Mouse (Mus musculus): ENCODE measurements around the gene Uggt1. TPM values are rescaled to one million over a fixed set of nuclear protein-coding genes. Genes with fewer than 3 reads are reported as not detected.

The Uggt1 gene
- polyA plus RNA-seq, 1 experiment from 2014 or later = 64.1 TPM

GRCm38 (mm10) chr1:36230919-36231705 is 13.4 kb downstream of the Uggt1 start:
- H3K9ac ChIP-seq (replicated peaks) = no peak overlapping the region
- WGBS = 86% methylated on average over 7 of the region's 7 CpGs
- H3K4me3 ChIP-seq = no peak overlapping the region
- ATAC-seq (ENCODE audit: low FRiP score, low read depth) = no peak
- H3K9me3 ChIP-seq = no peaks in the 10 kb centered on the region
- H3K27me3 ChIP-seq = no peaks in the 10 kb centered on the region
- H3K27ac ChIP-seq (replicated peaks) = no peak overlapping the region
- no peaks in the 10 kb centered on the region for H3K4me1 ChIP-seq
- no peak overlapping the region for H3K4me2 ChIP-seq (replicated peaks)
- H3K36me3 ChIP-seq = peaks cover 58% of the 10 kb centered on the region

GRCm38 (mm10) chr1:36228461-36228860 is 16.1 kb downstream of the Uggt1 start:
- Histone ChIP-seq H3K27me3 (no peaks in the 10 kb centered on the region), H3K4me2 (replicated peaks) (no peak overlapping the region), H3K9ac (replicated peaks) (no peak overlapping the region), H3K4me3 (no peak overlapping the region), H3K4me1 (no peaks in the 10 kb centered on the region), H3K9me3 (no peaks in the 10 kb centered on the region), H3K36me3 (peaks cover 64% of the 10 kb centered on the region), H3K27ac (replicated peaks) (no peak overlapping the region)
- ATAC-seq (ENCODE audit: low FRiP score, low read depth) = no peak
- WGBS = 81% methylated on average over 9 of the region's 9 CpGs

GRCm38 (mm10) chr1:36224648-36225047 is 19.9 kb downstream of the Uggt1 start:
- H3K27ac ChIP-seq (replicated peaks) = no peak overlapping the region
- no peak overlapping the region for H3K4me3 ChIP-seq
- H3K36me3 ChIP-seq = peaks cover 62% of the 10 kb centered on the region
- H3K9ac ChIP-seq (replicated peaks) = no peak overlapping the region
- no peaks in the 10 kb centered on the region for H3K9me3 ChIP-seq
- no peaks in the 10 kb centered on the region for H3K27me3 ChIP-seq
- no peaks in the 10 kb centered on the region for H3K4me1 ChIP-seq
- H3K4me2 ChIP-seq (replicated peaks) = no peak overlapping the region
- 81% methylated on average over 3 of the region's 3 CpGs for WGBS
- ATAC-seq (ENCODE audit: low FRiP score, low read depth) = no peak

- ATAC-seq (ENCODE audit: low FRiP score, low read depth) = no peak
- Histone ChIP-seq H3K4me3 (no peak overlapping the region), H3K4me2 (replicated peaks) (no peak overlapping the region), H3K9ac (replicated peaks) (no peak overlapping the region), H3K27ac (replicated peaks) (no peak overlapping the region), H3K4me1 (no peaks in the 10 kb centered on the region), H3K27me3 (no peaks in the 10 kb centered on the region), H3K9me3 (no peaks in the 10 kb centered on the region), H3K36me3 (peaks cover 51% of the 10 kb centered on the region)
- WGBS = 82% methylated on average over 4 of the region's 4 CpGs
Observed at GRCm38 (mm10) chr1:36214324-36214723, 30.2 kb downstream of the Uggt1 start.

- Histone ChIP-seq H3K9ac (replicated peaks) (no peak overlapping the region), H3K4me2 (replicated peaks) (no peak overlapping the region), H3K27ac (replicated peaks) (no peak overlapping the region), H3K27me3 (no peaks in the 10 kb centered on the region), H3K4me3 (no peak overlapping the region), H3K4me1 (no peaks in the 10 kb centered on the region), H3K36me3 (peaks cover 45% of the 10 kb centered on the region), H3K9me3 (no peaks in the 10 kb centered on the region)
- ATAC-seq (ENCODE audit: low FRiP score, low read depth) = no peak
- WGBS = 94% methylated on average over 12 of the region's 12 CpGs
Observed at GRCm38 (mm10) chr1:36201739-36202138, 42.8 kb downstream of the Uggt1 start.

GRCm38 (mm10) chr1:36194482-36194881 is 50.0 kb downstream of the Uggt1 start:
- Histone ChIP-seq H3K4me2 (replicated peaks) (no peak overlapping the region), H3K36me3 (peaks cover 93% of the 10 kb centered on the region), H3K9ac (replicated peaks) (no peak overlapping the region)

GRCm38 (mm10) chr1:36191966-36192365 is 52.6 kb downstream of the Uggt1 start:
- no peak for ATAC-seq (ENCODE audit: low FRiP score, low read depth)
- no peaks in the 10 kb centered on the region for H3K4me1 ChIP-seq
- H3K4me2 ChIP-seq (replicated peaks) = no peak overlapping the region
- no peaks in the 10 kb centered on the region for H3K27me3 ChIP-seq
- WGBS = 91% methylated on average over 11 of the region's 11 CpGs
- peaks cover 97% of the 10 kb centered on the region for H3K36me3 ChIP-seq
- H3K9ac ChIP-seq (replicated peaks) = no peak overlapping the region
- no peak overlapping the region for H3K4me3 ChIP-seq
- H3K9me3 ChIP-seq = no peaks in the 10 kb centered on the region
- H3K27ac ChIP-seq (replicated peaks) = no peak overlapping the region

More at GRCm38 (mm10) chr1:36194482-36194881, 50.0 kb downstream of the Uggt1 start:
- Histone ChIP-seq H3K9me3 (no peaks in the 10 kb centered on the region), H3K27me3 (no peaks in the 10 kb centered on the region), H3K27ac (replicated peaks) (no peak overlapping the region), H3K4me3 (no peak overlapping the region), H3K4me1 (no peaks in the 10 kb centered on the region)
- ATAC-seq (ENCODE audit: low FRiP score, low read depth) = no peak
- WGBS = 100% methylated on average over 3 of the region's 3 CpGs

GRCm38 (mm10) chr1:36180038-36180437 is 64.5 kb downstream of the Uggt1 start:
- Histone ChIP-seq H3K36me3 (peaks cover 87% of the 10 kb centered on the region), H3K27me3 (no peaks in the 10 kb centered on the region), H3K4me1 (no peaks in the 10 kb centered on the region), H3K9me3 (no peaks in the 10 kb centered on the region), H3K4me3 (no peak overlapping the region), H3K27ac (replicated peaks) (no peak overlapping the region), H3K4me2 (replicated peaks) (no peak overlapping the region), H3K9ac (replicated peaks) (no peak overlapping the region)
- no peak for ATAC-seq (ENCODE audit: low FRiP score, low read depth)
- 89% methylated on average over 5 of the region's 5 CpGs for WGBS

GRCm38 (mm10) chr1:36173461-36173860 is 71.1 kb downstream of the Uggt1 start:
- Histone ChIP-seq H3K9ac (replicated peaks) (no peak overlapping the region), H3K4me1 (no peaks in the 10 kb centered on the region), H3K27ac (replicated peaks) (no peak overlapping the region), H3K9me3 (no peaks in the 10 kb centered on the region), H3K36me3 (peaks cover 85% of the 10 kb centered on the region), H3K27me3 (no peaks in the 10 kb centered on the region), H3K4me2 (replicated peaks) (no peak overlapping the region), H3K4me3 (no peak overlapping the region)
- no peak for ATAC-seq (ENCODE audit: low FRiP score, low read depth)
- 94% methylated on average over 8 of the region's 8 CpGs for WGBS

GRCm38 (mm10) chr1:36172941-36173340 is 71.6 kb downstream of the Uggt1 start:
- Histone ChIP-seq H3K36me3 (peaks cover 84% of the 10 kb centered on the region), H3K4me3 (no peak overlapping the region), H3K4me2 (replicated peaks) (no peak overlapping the region), H3K27me3 (no peaks in the 10 kb centered on the region), H3K9ac (replicated peaks) (no peak overlapping the region), H3K27ac (replicated peaks) (no peak overlapping the region), H3K9me3 (no peaks in the 10 kb centered on the region), H3K4me1 (no peaks in the 10 kb centered on the region)
- 95% methylated on average over 6 of the region's 6 CpGs for WGBS
- no peak for ATAC-seq (ENCODE audit: low FRiP score, low read depth)

GRCm38 (mm10) chr1:36162687-36163086 is 81.8 kb downstream of the Uggt1 start:
- no peaks in the 10 kb centered on the region for H3K4me1 ChIP-seq
- no peak for ATAC-seq (ENCODE audit: low FRiP score, low read depth)
- no peak overlapping the region for H3K4me2 ChIP-seq (replicated peaks)
- no peaks in the 10 kb centered on the region for H3K27me3 ChIP-seq
- no peaks in the 10 kb centered on the region for H3K9me3 ChIP-seq
- WGBS = 87% methylated on average over 8 of the region's 8 CpGs
- peaks cover 91% of the 10 kb centered on the region for H3K36me3 ChIP-seq
- H3K27ac ChIP-seq (replicated peaks) = no peak overlapping the region
- H3K9ac ChIP-seq (replicated peaks) = no peak overlapping the region
- H3K4me3 ChIP-seq = no peak overlapping the region

GRCm38 (mm10) chr1:36161208-36161607 is 83.3 kb downstream of the Uggt1 start:
- WGBS = 98% methylated on average over 9 of the region's 9 CpGs
- ATAC-seq (ENCODE audit: low FRiP score, low read depth) = no peak
- no peak overlapping the region for H3K9ac ChIP-seq (replicated peaks)
- no peak overlapping the region for H3K4me3 ChIP-seq
- H3K27me3 ChIP-seq = no peaks in the 10 kb centered on the region
- no peak overlapping the region for H3K4me2 ChIP-seq (replicated peaks)
- H3K4me1 ChIP-seq = no peaks in the 10 kb centered on the region
- no peaks in the 10 kb centered on the region for H3K9me3 ChIP-seq
- H3K36me3 ChIP-seq = peaks cover 96% of the 10 kb centered on the region
- H3K27ac ChIP-seq (replicated peaks) = no peak overlapping the region

- no peaks in the 10 kb centered on the region for H3K9me3 ChIP-seq
- no peak overlapping the region for H3K9ac ChIP-seq (replicated peaks)
- peaks cover 97% of the 10 kb centered on the region for H3K36me3 ChIP-seq
- H3K27me3 ChIP-seq = no peaks in the 10 kb centered on the region
- no peak overlapping the region for H3K4me3 ChIP-seq
- WGBS = 94% methylated on average over 8 of the region's 8 CpGs
- no peak for ATAC-seq (ENCODE audit: low FRiP score, low read depth)
- H3K27ac ChIP-seq (replicated peaks) = no peak overlapping the region
- no peaks in the 10 kb centered on the region for H3K4me1 ChIP-seq
- H3K4me2 ChIP-seq (replicated peaks) = no peak overlapping the region
Observed at GRCm38 (mm10) chr1:36160246-36160645, 84.3 kb downstream of the Uggt1 start.
